Mouse (Mus musculus) MEL-GATA-1-ER (cell line): ENCODE measurements around the gene Capzb.

Source experiments
- DNase-seq: peaks from one replicate; pipeline ENCODE4 v3.0.0-alpha.2; 2012; ENCODE audit warnings: low read depth; ENCODE audit errors: extremely low read depth

Capzb gene

GRCm38 (mm10) chr4:139192499-139193175 is at the start of gene Capzb:
Gene Capzb (plus strand): TSS chr4:139192899.
- DNase-seq = peak; percentile 76

DNA sequence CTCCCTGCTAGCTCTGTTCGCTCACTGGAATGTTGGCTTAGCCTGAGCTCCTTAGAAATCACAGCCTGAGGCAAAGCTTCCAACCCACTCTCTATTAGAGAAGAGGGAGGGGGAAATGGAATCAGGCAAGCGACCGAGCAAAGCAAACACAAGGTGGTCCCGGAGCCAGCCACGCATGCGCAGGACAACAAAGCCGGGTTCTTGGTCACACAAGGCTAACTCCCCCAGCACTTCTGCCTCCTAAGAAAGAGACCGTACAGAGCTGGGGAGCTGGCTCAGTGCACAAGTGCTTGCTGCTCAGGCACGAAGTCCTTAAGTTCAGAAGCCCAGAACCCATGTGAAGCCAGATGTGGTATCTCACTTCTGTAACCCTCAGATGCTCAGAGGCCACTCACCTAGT is 49.7 kb upstream of the Capzb start:
- no peak for DNase-seq

DNA sequence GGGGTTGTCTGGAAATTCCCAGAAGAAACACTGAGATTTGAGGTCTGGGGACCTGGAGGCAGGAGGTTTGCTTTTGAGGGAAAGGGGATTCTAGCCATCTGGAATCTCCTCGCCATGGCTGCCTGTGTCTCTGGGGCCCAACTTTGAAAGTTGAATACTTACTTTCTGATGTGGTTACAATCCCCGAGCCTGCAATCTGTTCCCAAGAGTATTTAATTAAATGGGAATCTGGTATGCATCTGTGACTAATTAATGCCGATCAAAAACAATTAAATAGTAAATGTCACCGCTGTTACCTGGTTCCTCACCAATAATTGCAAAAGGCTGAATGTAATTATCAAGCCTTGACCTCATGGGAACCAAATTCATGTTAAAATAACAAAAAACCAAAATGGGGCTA is 48.1 kb upstream of the Capzb start:
- no peak for DNase-seq

DNA sequence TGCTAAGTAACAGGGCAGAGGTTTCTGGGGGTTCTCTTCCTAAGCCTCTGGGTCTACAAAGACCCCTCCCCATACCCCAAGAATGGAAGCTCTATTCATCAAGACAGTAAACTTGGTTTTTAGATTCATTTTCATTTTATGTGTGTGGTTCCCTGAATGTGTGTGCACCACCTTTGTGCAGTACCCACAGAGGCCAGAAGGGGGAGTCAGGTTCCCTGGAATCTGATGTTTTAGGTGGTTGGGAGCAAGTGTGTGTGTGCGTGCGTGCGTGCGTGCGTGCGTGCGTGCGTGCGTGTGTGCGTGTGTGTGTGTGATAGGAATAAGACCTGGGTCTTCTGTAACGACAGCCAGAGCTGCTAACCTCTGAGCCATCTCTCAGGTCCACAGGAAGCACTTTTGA is 47.5 kb upstream of the Capzb start:
- DNase-seq = no peak

DNA sequence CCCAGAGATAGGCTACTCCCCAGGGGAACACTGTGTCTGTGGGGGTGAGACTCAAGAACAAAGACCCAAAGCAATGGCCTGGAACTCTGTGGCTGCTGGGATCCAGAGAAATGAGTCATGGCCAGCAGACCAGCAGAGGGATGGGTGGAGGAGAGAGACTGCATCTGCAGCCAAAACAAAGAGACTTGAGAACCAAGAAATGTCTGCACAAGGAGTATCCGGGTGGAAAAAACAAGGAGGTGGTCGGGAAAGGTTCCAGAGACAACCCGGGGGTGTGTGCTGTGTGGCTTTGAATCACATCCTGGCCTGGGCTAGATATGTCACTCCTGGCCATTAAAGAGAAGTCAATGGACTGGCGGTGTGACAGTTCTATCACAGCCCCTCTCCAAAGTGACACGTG is 45.9 kb upstream of the Capzb start:
- no peak for DNase-seq

DNA sequence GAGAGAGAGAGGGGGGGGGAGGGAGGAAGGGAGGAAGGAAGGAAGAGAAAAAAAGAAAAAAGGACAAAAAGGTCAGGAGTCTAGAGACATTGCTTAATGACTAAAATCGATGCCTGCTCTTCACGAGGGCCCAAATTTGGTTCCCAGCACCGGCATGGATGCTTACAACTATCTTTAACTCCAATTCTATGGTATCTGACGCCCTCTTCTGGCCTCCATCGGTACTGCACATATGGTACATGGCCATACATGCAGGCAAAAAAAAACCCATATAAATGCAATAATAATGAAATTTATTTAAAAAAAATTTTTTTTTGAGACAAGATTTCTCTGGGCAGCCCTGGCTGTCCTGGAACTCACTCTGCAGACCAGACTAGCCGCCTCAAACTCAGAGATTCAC is 41.3 kb upstream of the Capzb start:
- no peak for DNase-seq

DNA sequence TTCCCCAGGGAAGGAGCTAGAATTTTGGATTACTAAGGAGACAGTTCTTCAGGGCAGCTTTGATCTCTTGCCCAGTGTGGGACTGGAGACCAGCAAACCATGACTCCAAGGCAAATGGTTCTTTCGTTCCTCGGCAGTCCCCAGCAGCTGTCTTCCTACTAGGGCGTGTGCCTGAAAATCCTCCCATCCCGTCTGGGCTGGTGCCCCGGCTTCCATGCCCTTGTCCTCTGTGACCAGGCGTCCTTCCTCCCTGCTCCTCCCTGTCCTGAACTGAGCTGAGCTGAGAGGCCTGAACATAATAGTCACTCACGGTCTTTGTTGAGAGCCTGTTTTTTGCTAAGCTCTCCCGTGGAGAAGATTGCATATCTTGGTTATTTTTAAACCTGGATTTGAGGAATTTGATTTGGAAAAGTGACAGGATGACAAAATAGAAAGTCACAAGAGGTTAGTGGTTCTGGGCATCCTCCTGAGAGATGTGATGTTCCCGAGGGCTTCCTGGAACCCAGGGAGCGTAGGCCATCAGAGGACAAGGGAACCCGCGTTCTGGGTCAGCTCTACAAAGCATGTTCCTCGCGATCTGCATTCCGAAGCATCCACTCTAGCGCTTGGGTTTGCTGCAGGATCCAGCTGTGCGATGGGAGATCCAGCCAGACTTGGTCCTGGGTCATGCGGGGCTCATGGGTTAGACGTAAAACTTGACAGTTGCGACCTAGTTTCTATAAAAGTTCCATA is 38.0 kb upstream of the Capzb start:
- DNase-seq = no peak

DNA sequence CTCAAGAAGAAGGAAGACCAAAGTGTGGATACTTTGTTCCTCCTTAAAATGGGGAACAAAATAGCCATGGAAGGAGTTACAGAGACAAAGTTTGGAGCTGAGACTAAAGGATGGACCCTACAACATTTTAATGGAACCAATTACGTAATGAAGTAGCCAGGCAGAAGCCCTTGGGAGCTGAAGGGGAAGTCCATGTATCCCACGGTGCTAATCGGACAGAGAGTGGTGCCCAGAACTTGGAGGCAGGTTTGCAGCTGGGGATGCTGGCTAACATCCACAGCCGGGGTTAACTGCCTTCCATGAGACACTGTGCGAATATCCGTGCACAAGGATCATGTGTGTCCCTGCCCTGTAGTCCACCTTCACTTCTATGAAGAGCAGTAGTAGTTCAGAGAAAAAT is 36.2 kb upstream of the Capzb start:
- DNase-seq = no peak

DNA sequence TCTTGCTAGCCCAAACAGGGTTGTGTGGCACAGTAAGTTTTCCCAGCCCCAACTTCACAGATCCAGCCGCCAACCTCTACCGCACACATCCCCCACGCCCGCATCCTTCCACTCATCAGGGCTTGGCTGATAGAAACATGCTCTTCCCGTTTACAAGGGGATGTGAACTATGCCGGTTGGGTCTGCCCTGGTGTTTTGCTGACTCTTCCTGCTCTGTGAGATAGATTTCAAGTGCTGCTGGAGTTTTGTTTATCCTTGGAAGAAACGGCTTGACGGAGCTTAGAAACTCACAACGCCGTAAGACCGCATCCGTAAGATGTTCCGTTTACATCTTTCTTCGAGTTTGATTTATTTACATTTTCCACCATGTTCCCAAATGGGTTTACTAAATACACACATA is 34.3 kb upstream of the Capzb start:
- no peak for DNase-seq

DNA sequence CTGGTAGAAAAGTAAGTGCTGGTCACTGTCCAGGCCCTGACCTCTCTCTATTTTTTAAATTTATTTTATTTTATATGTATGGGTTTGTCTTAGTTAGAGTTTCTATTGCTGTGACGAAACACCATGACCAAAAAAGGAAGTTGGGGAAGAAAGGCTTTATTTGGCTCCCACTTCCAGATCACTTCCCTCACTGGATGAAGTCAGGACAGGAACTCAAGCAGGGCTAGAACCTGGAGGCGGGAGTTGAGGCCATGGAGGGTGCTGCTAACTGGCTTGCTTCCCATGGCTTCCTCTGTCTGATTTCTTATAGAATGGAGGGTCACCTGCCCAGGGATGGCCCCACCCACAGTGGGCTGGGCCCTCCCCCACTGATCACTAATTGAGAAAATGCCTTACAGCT is 31.6 kb upstream of the Capzb start:
- no peak for DNase-seq

- no peak for DNase-seq
These were observed 28.6 kb upstream of the Capzb start for GRCm38 (mm10) chr4:139164082-139164481.

GRCm38 (mm10) chr4:139165259-139165658 is 27.4 kb upstream of the Capzb start:
- DNase-seq = no peak

- DNase-seq = no peak
These were observed 26.5 kb upstream of the Capzb start for GRCm38 (mm10) chr4:139166244-139166643.

GRCm38 (mm10) chr4:139167107-139167506 is 25.6 kb upstream of the Capzb start:
- DNase-seq = no peak

DNA sequence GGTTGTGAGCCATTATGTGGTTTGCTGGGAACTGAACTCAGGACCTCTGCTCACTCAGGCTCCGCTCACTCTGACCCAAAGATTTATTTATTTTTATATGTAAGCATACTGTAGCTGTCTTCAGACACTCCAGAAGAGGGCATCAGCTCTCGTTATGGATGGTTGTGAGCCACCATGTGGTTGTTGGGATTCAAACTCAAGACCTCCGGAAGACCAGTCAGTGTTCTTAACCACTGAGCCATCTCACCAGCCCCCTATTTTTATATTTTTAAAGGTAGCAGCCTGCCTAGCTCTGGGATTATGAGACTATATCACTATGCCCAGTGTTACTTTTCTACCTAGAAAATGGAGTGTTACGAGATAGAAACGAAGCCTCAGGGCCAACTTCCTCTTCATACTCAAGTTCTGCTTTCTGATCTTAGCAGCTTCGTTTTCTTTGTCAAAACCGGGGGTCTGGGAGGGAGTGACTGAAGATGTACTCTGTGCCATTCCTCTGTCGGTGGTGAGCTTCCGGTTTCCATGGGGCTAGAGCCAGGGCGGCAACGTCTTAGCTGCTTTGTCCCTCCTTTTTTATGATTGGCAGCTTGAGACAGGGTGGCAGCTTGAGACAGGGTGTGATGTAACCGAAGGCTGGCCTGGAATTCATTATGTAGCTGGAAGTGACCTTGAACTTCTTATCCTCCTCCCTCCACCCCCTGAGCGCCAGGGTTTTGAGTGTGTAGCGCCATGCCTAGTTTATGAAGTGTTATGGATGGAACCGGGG is 23.5 kb upstream of the Capzb start:
- peak; percentile 70 for DNase-seq

DNA sequence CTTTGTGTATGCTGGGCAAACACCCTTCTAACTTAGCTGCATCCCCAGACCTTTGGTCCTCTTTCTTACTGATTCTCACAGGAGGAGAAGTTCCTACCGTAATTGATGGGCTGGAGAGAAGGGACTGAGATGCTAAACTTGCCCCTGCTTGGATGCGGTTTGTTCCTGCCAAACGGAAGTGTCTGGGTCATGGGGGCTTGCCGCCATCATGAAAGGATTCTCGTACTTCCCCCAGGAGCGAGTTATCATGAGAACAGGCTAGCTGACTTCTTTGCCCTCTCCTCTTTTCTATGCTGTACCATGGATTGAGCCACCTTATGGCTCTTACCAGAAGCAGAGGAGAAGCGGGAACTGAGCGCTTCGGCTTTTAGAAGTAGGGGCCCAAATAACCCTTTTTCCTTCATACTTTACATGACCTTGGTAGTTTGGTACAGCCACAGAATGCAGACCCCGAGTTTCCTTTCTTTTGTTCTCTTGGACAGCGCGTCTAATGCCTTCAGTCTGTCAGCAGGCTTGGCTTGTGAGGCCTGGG is 22.9 kb upstream of the Capzb start:
- DNase-seq = no peak

- no peak for DNase-seq
These were observed 17.4 kb upstream of the Capzb start for GRCm38 (mm10) chr4:139175061-139175971.

DNA sequence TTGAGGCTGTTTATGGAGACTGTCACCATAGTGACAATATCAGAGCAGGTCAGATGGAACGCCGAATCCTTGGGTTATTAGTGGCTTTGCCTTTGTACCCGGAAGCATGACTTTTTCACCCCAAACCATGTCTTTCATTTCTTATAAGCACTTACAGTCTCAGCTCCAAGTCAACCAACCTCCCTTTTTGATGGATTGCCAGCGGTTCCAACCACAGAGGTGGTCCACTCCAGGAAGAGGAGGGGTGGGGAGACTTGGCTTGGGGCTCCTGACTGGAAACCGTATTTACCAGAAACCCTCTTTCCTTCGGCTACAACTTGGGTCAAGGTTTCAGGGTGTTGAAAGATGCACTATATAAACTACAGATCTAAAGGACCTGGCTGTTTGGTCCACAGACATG is 16.7 kb upstream of the Capzb start:
- DNase-seq = no peak

- no peak for DNase-seq
These were observed 14.8 kb upstream of the Capzb start for GRCm38 (mm10) chr4:139177921-139178320.

GRCm38 (mm10) chr4:139178377-139178776 is 14.3 kb upstream of the Capzb start:
- DNase-seq = no peak

GRCm38 (mm10) chr4:139179218-139179617 is 13.5 kb upstream of the Capzb start:
- no peak for DNase-seq
